Mouse (Mus musculus): ENCODE results near the gene Clec2e. TPM values are rescaled to one million over a fixed set of nuclear protein-coding genes. Genes with fewer than 3 reads are reported as not detected.

Gene Clec2e
- total and polyA plus RNA-seq, 2 experiments from 2014 or later = not detected

DNA sequence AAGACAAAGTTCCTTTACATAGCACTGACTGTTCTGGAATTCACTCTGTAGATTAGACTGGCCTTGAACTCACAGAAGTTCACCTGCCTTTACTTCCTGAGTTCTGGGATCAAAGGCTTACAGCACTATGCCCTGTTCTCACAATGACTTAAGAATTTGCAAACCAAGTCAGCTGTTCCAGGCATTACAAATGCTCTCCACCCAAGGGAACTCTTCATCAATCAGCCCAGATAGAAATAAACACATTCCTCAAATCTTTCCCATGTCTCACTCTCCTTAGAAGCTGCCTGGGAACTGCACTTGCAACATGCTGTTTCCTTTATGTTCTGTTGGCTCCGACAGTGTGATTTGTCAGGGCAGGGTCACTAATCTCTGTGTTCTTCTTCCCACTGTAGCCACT is 13.1 kb upstream of the Clec2e start:
- Histone ChIP-seq H3K9me3 (ENCODE audit: low read length) (no peaks in the 10 kb centered on the region), H3K36me3 (ENCODE audit: insufficient read depth, low read length) (no peaks in the 10 kb centered on the region), H3K4me1 (ENCODE audit: insufficient read depth, low read length) (no peaks in the 10 kb centered on the region), H3K27ac (no peak overlapping the region), H3K27me3 (ENCODE audit: insufficient read depth, low read length) (no peaks in the 10 kb centered on the region), H3K4me3 (ENCODE audit: low read length) (no peak overlapping the region), H3K4me2 (ENCODE audit: low read depth, low read length) (no peak overlapping the region), H3K9ac (replicated peaks; ENCODE audit: low read length) (no peak overlapping the region)
- no peak for TF ChIP-seq CTCF (IDR thresholded peaks at IDR 0.05; ENCODE audit: low read depth)
- ATAC-seq (no peak), DNase-seq (ENCODE audit: low spot score) (no peak)
- WGBS = 32% methylated on average over 1 of the region's 1 CpGs

GRCm38 (mm10) chr6:129113030-129113673 is 12.4 kb upstream of the Clec2e start:
- DNase-seq (ENCODE audit: low spot score) = no peak
- no peaks in the 10 kb centered on the region for H3K9me3 ChIP-seq (ENCODE audit: low read length)
- H3K4me2 ChIP-seq (ENCODE audit: low read depth, low read length) = no peak overlapping the region
- no peak overlapping the region for H3K27ac ChIP-seq
- no peak for TF ChIP-seq CTCF (IDR thresholded peaks at IDR 0.05; ENCODE audit: low read depth)
- no peaks in the 10 kb centered on the region for H3K36me3 ChIP-seq (ENCODE audit: insufficient read depth, low read length)
- no peaks in the 10 kb centered on the region for H3K27me3 ChIP-seq (ENCODE audit: insufficient read depth, low read length)
- no peaks in the 10 kb centered on the region for H3K4me1 ChIP-seq (ENCODE audit: insufficient read depth, low read length)
- ATAC-seq = no peak
- WGBS = 87% methylated on average over 1 of the region's 1 CpGs
- no peak overlapping the region for H3K4me3 ChIP-seq (ENCODE audit: low read length)
- H3K9ac ChIP-seq (replicated peaks; ENCODE audit: low read length) = no peak overlapping the region

DNA sequence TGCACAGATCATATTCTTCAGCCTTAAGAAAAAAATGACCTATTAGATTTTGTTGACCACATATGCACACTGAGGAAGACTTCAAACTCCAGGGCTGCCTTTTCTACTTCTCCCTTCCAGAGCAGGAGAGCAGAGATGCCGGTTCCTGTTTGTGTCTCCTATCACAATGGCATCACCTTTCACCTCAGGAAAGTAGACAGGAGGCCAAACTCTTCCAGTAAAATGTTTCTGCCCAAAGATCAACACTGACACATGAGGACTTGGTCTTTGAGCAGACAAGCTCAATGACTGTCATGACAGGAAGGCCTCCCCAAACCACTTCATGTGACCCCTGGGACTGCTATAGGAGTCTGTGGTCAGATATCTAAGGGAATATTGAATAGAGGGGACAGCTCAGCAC is 11.8 kb upstream of the Clec2e start:
- TF ChIP-seq CTCF (IDR thresholded peaks at IDR 0.05; ENCODE audit: low read depth) = no peak
- no peak for ATAC-seq
- H3K4me1 ChIP-seq (ENCODE audit: insufficient read depth, low read length) = no peaks in the 10 kb centered on the region
- no peak for DNase-seq (ENCODE audit: low spot score)
- H3K4me3 ChIP-seq (ENCODE audit: low read length) = no peak overlapping the region
- no peaks in the 10 kb centered on the region for H3K27me3 ChIP-seq (ENCODE audit: insufficient read depth, low read length)
- H3K27ac ChIP-seq = no peak overlapping the region
- no peak overlapping the region for H3K4me2 ChIP-seq (ENCODE audit: low read depth, low read length)
- no peaks in the 10 kb centered on the region for H3K36me3 ChIP-seq (ENCODE audit: insufficient read depth, low read length)
- H3K9ac ChIP-seq (replicated peaks; ENCODE audit: low read length) = no peak overlapping the region
- WGBS = 72% methylated on average over 1 of the region's 1 CpGs
- H3K9me3 ChIP-seq (ENCODE audit: low read length) = no peaks in the 10 kb centered on the region

GRCm38 (mm10) chr6:129107916-129108315 is 7.2 kb upstream of the Clec2e start:
- Histone ChIP-seq H3K9ac (replicated peaks; ENCODE audit: low read length) (no peak overlapping the region), H3K4me1 (ENCODE audit: insufficient read depth, low read length) (no peaks in the 10 kb centered on the region), H3K4me2 (ENCODE audit: low read depth, low read length) (no peak overlapping the region), H3K27me3 (ENCODE audit: insufficient read depth, low read length) (no peaks in the 10 kb centered on the region), H3K27ac (no peak overlapping the region), H3K36me3 (ENCODE audit: insufficient read depth, low read length) (no peaks in the 10 kb centered on the region), H3K4me3 (ENCODE audit: low read length) (no peak overlapping the region), H3K9me3 (ENCODE audit: low read length) (no peaks in the 10 kb centered on the region)
- ATAC-seq (no peak), DNase-seq (ENCODE audit: low spot score) (no peak)
- no peak for TF ChIP-seq CTCF (IDR thresholded peaks at IDR 0.05; ENCODE audit: low read depth)

- DNase-seq (ENCODE audit: low spot score) = no peak
- Histone ChIP-seq H3K9ac (replicated peaks; ENCODE audit: low read length) (no peak overlapping the region), H3K4me1 (ENCODE audit: insufficient read depth, low read length) (no peaks in the 10 kb centered on the region), H3K27ac (no peak overlapping the region), H3K27me3 (ENCODE audit: insufficient read depth, low read length) (no peaks in the 10 kb centered on the region), H3K9me3 (ENCODE audit: low read length) (no peaks in the 10 kb centered on the region), H3K4me3 (ENCODE audit: low read length) (no peak overlapping the region), H3K36me3 (ENCODE audit: insufficient read depth, low read length) (no peaks in the 10 kb centered on the region), H3K4me2 (ENCODE audit: low read depth, low read length) (no peak overlapping the region)
- no peak for ATAC-seq
- TF ChIP-seq CTCF (IDR thresholded peaks at IDR 0.05; ENCODE audit: low read depth) = no peak
- 84% methylated on average over 4 of the region's 4 CpGs for WGBS
Observed at GRCm38 (mm10) chr6:129102858-129103555, 2.3 kb upstream of the Clec2e start.

DNA sequence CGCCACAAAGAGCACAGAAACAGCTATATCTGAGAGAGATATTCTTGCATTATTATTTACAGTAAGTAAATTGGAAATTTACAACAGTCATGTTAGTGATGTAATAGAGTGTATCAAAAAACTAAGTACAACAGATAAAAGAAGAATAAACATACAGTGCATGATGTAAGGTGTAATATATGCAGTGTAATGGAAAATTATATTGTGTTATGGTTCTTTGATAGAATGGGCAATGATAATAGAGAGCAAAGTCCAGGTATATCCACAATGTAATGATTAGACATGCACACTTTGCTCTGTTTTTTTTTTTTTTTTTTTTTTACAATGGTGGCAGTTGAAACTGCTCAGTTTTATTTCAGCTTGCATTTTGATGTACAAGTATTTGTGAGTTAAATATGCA is 891 bp upstream of the Clec2e start:
- WGBS = 86% methylated on average over 1 of the region's 1 CpGs
- H3K27ac ChIP-seq = no peak overlapping the region

DNA sequence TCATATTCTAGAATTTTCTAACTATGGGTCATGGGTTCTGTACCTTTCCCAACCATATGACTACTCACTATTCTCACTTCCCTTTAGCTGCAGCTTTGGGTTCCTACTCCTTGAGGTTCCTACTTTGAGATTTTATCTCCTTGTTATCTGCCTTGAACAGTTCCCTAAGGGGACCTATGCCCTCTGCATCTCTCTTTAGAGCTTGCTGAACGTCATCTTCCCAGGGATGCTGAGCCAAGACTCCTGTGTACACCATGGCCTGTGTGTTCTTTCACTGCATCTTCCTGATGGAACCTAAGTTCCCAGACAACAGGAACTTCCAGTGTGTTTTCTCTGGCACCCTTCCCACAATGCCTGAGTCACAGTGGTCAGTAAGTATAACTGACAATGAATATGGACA is 2.8 kb downstream of the Clec2e start:
- Histone ChIP-seq H3K27ac (no peak overlapping the region), H3K27me3 (ENCODE audit: insufficient read depth, low read length) (no peaks in the 10 kb centered on the region), H3K9me3 (ENCODE audit: low read length) (no peaks in the 10 kb centered on the region), H3K9ac (replicated peaks; ENCODE audit: low read length) (no peak overlapping the region), H3K4me2 (ENCODE audit: low read depth, low read length) (no peak overlapping the region), H3K4me1 (ENCODE audit: insufficient read depth, low read length) (no peaks in the 10 kb centered on the region), H3K36me3 (ENCODE audit: insufficient read depth, low read length) (no peaks in the 10 kb centered on the region), H3K4me3 (ENCODE audit: low read length) (no peak overlapping the region)
- TF ChIP-seq CTCF (IDR thresholded peaks at IDR 0.05; ENCODE audit: low read depth) = no peak
- 48% methylated on average over 1 of the region's 1 CpGs for WGBS
- no peak for DNase-seq (ENCODE audit: low spot score)
- no peak for ATAC-seq

More for the DNA sequence above, 891 bp upstream of the Clec2e start:
- Histone ChIP-seq H3K4me3 (ENCODE audit: low read length) (no peak overlapping the region), H3K9me3 (ENCODE audit: low read length) (no peaks in the 10 kb centered on the region), H3K4me2 (ENCODE audit: low read depth, low read length) (no peak overlapping the region), H3K9ac (replicated peaks; ENCODE audit: low read length) (no peak overlapping the region), H3K27me3 (ENCODE audit: insufficient read depth, low read length) (no peaks in the 10 kb centered on the region), H3K4me1 (ENCODE audit: insufficient read depth, low read length) (no peaks in the 10 kb centered on the region), H3K36me3 (ENCODE audit: insufficient read depth, low read length) (no peaks in the 10 kb centered on the region)
- no peak for TF ChIP-seq CTCF (IDR thresholded peaks at IDR 0.05; ENCODE audit: low read depth)
- no peak for DNase-seq (ENCODE audit: low spot score)
- no peak for ATAC-seq
